Mouse (Mus musculus) cortical plate, adult 2 months (tissue): ENCODE data around the gene Rhoa. TPM values are rescaled to one million over a fixed set of nuclear protein-coding genes. Genes with fewer than 3 reads are reported as not detected.

Experiments used
- H3K27ac ChIP-seq: fragments of 200-500 bp; 2 replicates; pipeline ENCODE4 v1.5.1; 2012; ENCODE audit warnings: low read length, control low read depth, inconsistent platforms; ENCODE audit not compliant: insufficient read depth
- H3K4me1 ChIP-seq: fragments of 200-500 bp; 2 replicates; pipeline ENCODE4 v1.6.1; 2011; ENCODE audit warnings: low read length; ENCODE audit not compliant: control insufficient read depth, insufficient read depth
- H3K4me3 ChIP-seq: fragments of 200-500 bp; 2 replicates; pipeline ENCODE4 v1.5.1; 2011; ENCODE audit warnings: mild to moderate bottlenecking, low read length, control low read depth; ENCODE audit not compliant: insufficient read depth
- CTCF ChIP-seq: fragments of 200-500 bp; IDR thresholded peaks from 2 replicates; pipeline ENCODE4 v1.5.1; 2011; ENCODE audit warnings: mild to moderate bottlenecking, control low read depth, low read length; ENCODE audit not compliant: insufficient read depth; ENCODE audit errors: extremely low read depth
- POLR2A ChIP-seq: fragments of 200-500 bp; IDR thresholded peaks from 2 replicates; pipeline ENCODE4 v1.6.1; 2011; ENCODE audit warnings: mild to moderate bottlenecking, low read length, control low read depth; ENCODE audit not compliant: insufficient read depth; ENCODE audit errors: extremely low read depth
- polyA plus RNA-seq: library from polyadenylated mRNA; depleted of rRNA; stranded (reverse); fragments of >200 nt; gene quantifications from 2 replicates; pipeline ENCODE4 v1.2.3, GENCODE M21; 2012

Gene Rhoa
- polyA plus RNA-seq, 1 experiment: 176 TPM

GRCm38 (mm10) chr9:108290016-108290750, 15.7 kb upstream of the Rhoa start, which contains the start of gene Nicn1:
Gene Nicn1, plus strand, starts transcription at chr9:108290429.
- H3K4me3 ChIP-seq: peak within 1 kb of the TSS; percentile 61
- H3K27ac ChIP-seq: 0 out of 2 replicates have a peak within 1 kb of the TSS, but pooled peaks have one; percentile 2
- peaks cover 2% of the 10 kb centered on the region for H3K4me1 ChIP-seq
- peak; percentile 59; the same call in 1 of the 2 replicates for TF ChIP-seq POLR2A
- TF ChIP-seq CTCF: no peak

- no peak overlapping the region for H3K27ac ChIP-seq
These were observed 15.2 kb upstream of the Rhoa start for GRCm38 (mm10) chr9:108290773-108291172.

GRCm38 (mm10) chr9:108296453-108297355, 9.2 kb upstream of the Rhoa start, which contains the start of gene Amt:
Gene Amt, plus strand, starts transcription at chr9:108296853.
- Histone ChIP-seq H3K4me1 (no peaks in the 10 kb centered on the region), H3K4me3 (peak within 1 kb of the TSS; percentile 38), H3K27ac (0 out of 2 replicates have a peak within 1 kb of the TSS, but pooled peaks have one; percentile 8)
- TF ChIP-seq POLR2A (peak; percentile 34; the same call in 1 of the 2 replicates), CTCF (no peak)

More at GRCm38 (mm10) chr9:108290773-108291172, 15.2 kb upstream of the Rhoa start:
- peak overlapping the region; percentile 61 for H3K4me3 ChIP-seq
- TF ChIP-seq CTCF: no peak
- no peak for TF ChIP-seq POLR2A
- H3K4me1 ChIP-seq: peaks cover 2% of the 10 kb centered on the region

GRCm38 (mm10) chr9:108301853-108302252, 4.1 kb upstream of the Rhoa start:
- Histone ChIP-seq H3K27ac (no peak overlapping the region), H3K4me1 (peaks cover 3% of the 10 kb centered on the region; the same call in 1 of the 2 replicates), H3K4me3 (no peak overlapping the region)
- TF ChIP-seq POLR2A (no peak), CTCF (no peak)

- Histone ChIP-seq H3K27ac (no peak overlapping the region), H3K4me1 (peaks cover 3% of the 10 kb centered on the region; the same call in 1 of the 2 replicates), H3K4me3 (peak overlapping the region; percentile 70; the same call in 1 of the 2 replicates)
- TF ChIP-seq POLR2A (no peak), CTCF (no peak)
These were observed 1.2 kb upstream of the Rhoa start for GRCm38 (mm10) chr9:108304716-108305115.

DNA sequence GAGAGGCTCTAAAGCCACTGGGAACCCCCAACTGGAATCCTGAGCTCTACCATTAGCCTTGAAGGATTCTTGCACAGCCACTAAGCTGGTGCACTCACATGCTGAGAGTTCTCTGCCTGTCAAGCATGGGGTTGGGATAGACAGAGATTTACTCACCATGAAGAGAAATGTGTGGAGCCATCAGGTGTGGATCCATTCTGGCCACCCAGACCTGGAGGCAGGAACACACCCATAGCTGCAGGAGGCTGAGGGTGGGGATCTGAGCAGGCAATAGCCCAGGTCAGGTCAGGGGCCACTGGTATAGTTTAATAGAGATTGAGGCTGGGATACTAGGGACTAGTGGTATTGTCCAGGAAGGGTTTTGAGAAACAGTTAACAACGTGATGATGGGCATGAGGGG, 759 bp upstream of the Rhoa start:
- peaks cover 3% of the 10 kb centered on the region; the same call in 1 of the 2 replicates for H3K4me1 ChIP-seq
- peak overlapping the region; percentile 25; the same call in 1 of the 2 replicates for H3K27ac ChIP-seq
- TF ChIP-seq POLR2A: no peak
- no peak for TF ChIP-seq CTCF
- H3K4me3 ChIP-seq: peak overlapping the region; percentile 70

- peak overlapping the region; percentile 96 for H3K27ac ChIP-seq
- peaks cover 3% of the 10 kb centered on the region; the same call in 1 of the 2 replicates for H3K4me1 ChIP-seq
- TF ChIP-seq POLR2A: no peak
- no peak for TF ChIP-seq CTCF
- H3K4me3 ChIP-seq: peak overlapping the region; percentile 70
These were observed 647 bp downstream of the Rhoa start for GRCm38 (mm10) chr9:108306571-108306980.

DNA sequence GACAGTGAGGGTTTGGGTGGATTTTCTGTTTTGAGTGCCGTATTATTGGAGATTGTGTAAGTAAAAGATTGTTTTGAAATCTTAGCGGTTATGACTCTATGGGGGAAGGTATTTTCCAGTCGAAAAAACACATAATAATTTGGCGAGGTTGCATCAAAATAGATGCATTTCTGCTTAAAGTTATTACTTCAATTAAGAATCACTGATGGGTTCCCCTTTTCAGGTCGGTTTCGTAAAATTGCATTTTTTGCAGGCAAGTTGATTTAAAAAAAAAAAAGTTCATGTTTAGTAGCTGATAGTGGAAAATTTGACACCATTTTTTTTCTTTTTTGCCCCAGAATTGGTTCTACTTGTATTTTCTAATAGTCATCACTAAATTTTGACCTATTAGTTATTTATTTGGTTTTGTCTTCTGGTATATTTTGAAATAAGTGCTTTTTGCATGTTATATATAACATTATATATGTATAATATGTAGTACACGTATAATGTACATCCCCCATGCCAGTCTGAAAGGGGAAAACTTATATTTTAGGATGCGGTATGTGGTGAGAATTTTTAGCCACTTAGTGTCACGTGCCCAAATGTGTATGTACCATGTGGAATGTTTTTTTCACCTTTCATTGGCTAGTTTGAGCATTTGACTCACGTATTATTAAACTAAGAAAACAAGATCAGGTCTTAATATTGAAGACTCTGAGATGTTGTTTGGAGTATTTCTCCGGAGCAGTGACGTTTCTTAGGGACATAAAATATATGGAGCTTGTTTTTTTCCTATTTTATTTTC, 1.3 kb downstream of the Rhoa start:
- no peak overlapping the region for H3K27ac ChIP-seq

GRCm38 (mm10) chr9:108308141-108308540, 2.2 kb downstream of the Rhoa start:
- peak overlapping the region; percentile 33; the same call in 1 of the 2 replicates for H3K4me3 ChIP-seq
- TF ChIP-seq POLR2A (no peak), CTCF (no peak)
- peaks cover 5% of the 10 kb centered on the region; the same call in 1 of the 2 replicates for H3K4me1 ChIP-seq
- no peak overlapping the region for H3K27ac ChIP-seq

More for the DNA sequence above, 1.3 kb downstream of the Rhoa start:
- TF ChIP-seq CTCF (no peak), POLR2A (no peak)
- Histone ChIP-seq H3K4me3 (peak overlapping the region; percentile 70), H3K4me1 (peaks cover 5% of the 10 kb centered on the region; the same call in 1 of the 2 replicates)
